Mouse (Mus musculus): ENCODE data around the gene Appbp2.

DNA sequence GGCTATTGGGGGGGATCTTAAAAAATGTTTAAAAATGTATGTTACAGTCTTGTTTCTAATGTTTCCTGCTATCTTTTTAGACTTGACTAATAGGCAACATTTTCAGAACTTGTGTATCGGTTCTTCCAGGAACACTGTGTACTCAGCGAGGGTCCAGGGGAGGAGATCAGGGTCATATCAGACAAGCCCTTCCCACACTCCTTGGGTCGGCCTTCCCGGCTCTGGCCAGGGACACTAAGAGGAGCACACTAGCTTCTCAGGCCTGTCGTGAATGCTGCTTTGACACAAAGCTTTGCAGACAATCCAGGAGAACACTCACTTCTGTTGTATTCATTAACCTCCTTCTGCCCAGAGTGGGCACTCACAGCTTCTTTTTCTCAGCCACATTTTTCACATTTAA lies 18.1 kb upstream of the Appbp2 start:
- TF ChIP-seq MAX (IDR thresholded peaks at IDR 0.05; ENCODE audit: low read depth) (no peak), E2F4 (IDR thresholded peaks at IDR 0.05; ENCODE audit: insufficient read depth) (no peak), MYOD1 (IDR thresholded peaks at IDR 0.05; ENCODE audit: control insufficient read depth in 1 of 3, insufficient read length in 2 of 3, low read depth in 2 of 3) (no peak)
